ENCODE assay signal across 8 mouse cellular contexts in genomic region chr5:35105922-35106298, GRCm38 (mm10). TPM values are rescaled to one million over a fixed set of nuclear protein-coding genes. Genes with fewer than 3 reads are reported as not detected.
A peak's percentile ranks its signal among the peaks of the same experiment; 100 is the strongest.
DNase-seq lines count a peak whose midpoint lies in the region; ATAC-seq and TF ChIP-seq lines count a peak whose summit lies in the region.

No protein-coding gene starts in this region.

- peaks cover 16 to 27% of the 10 kb centered on the region in 2 experiments for H3K36me3 ChIP-seq in CH12.LX (replicated peaks in 1 of 2; ENCODE audit: control insufficient read depth in 1 of 2, insufficient read depth in 1 of 2, low read length in 1 of 2)
- H3K36me3 ChIP-seq in erythroblast, embryonic 14.5 days (ENCODE audit: control insufficient read depth), result peaks cover 29% of the 10 kb centered on the region
- H3K36me3 ChIP-seq in hindbrain, postnatal 0 days (ENCODE audit: insufficient read depth, low read length), result peaks cover 16% of the 10 kb centered on the region
- peaks cover 11% of the 10 kb centered on the region for H3K36me3 ChIP-seq in midbrain, embryonic 16.5 days (ENCODE audit: control insufficient read depth, insufficient read depth, low read length)

- no peak for TF ChIP-seq CTCF in CH12.LX (conservative IDR thresholded peaks at IDR 0.05 in 1 of 2, IDR thresholded peaks at IDR 0.05 in 1 of 2; ENCODE audit: low read depth in 2 of 2, low read length in 2 of 2)
- no peak; the same call in 1 of the 2 replicates for TF ChIP-seq CTCF in hindbrain, postnatal 0 days (IDR thresholded peaks at IDR 0.05; ENCODE audit: low read depth)

- H3K4me2 ChIP-seq in CH12.LX (ENCODE audit: insufficient read depth, low read depth, poor library complexity, severe bottlenecking), result peak overlapping the region; percentile 64
- peak overlapping the region; percentile 79 for H3K4me2 ChIP-seq in hindbrain, postnatal 0 days (ENCODE audit: low read depth, low read length)
- H3K4me2 ChIP-seq in midbrain, embryonic 16.5 days (ENCODE audit: low read length), result peak overlapping the region; percentile 85

- TF ChIP-seq RAD21 in CH12.LX (IDR thresholded peaks at IDR 0.05; ENCODE audit: low read depth, low read length), result no peak

- 4% methylated on average over 11 of the region's 11 CpGs for WGBS in hindbrain, postnatal 0 days
- WGBS in midbrain, embryonic 16.5 days, result 5% methylated on average over 11 of the region's 11 CpGs

- peaks cover 25% of the 10 kb centered on the region for H3K27me3 ChIP-seq in CH12.LX (replicated peaks)
- peaks cover 22% of the 10 kb centered on the region for H3K27me3 ChIP-seq in erythroblast, embryonic 14.5 days (ENCODE audit: control insufficient read depth)
- no peaks in the 10 kb centered on the region for H3K27me3 ChIP-seq in hindbrain, postnatal 0 days (ENCODE audit: insufficient read depth, low read length)
- H3K27me3 ChIP-seq in midbrain, embryonic 16.5 days (ENCODE audit: control insufficient read depth, insufficient read depth, low read depth, low read length), result no peaks in the 10 kb centered on the region

- intact Hi-C loops in gastrocnemius, postnatal 36 days (cut with DNase I), result no loop called here

- H3K4me3 ChIP-seq in CH12.LX (replicated peaks in 1 of 3; ENCODE audit: low read depth in 2 of 3, low read length in 2 of 3, poor library complexity in 1 of 3), result peak overlapping the region in 2 of 3 experiments; percentile 30 to 67
- H3K4me3 ChIP-seq in erythroblast, embryonic 14.5 days (replicated peaks), result peak overlapping the region; percentile 97
- peak overlapping the region; percentile 74 for H3K4me3 ChIP-seq in hindbrain, postnatal 0 days (ENCODE audit: low read length)
- peak overlapping the region; percentile 70 for H3K4me3 ChIP-seq in midbrain, embryonic 16.5 days (ENCODE audit: low read depth, low read length)

- H3K27ac ChIP-seq in CH12.LX (ENCODE audit: insufficient read depth, low read depth), result no peak overlapping the region
- H3K27ac ChIP-seq in hindbrain, postnatal 0 days, result peak overlapping the region; percentile 89
- peak overlapping the region; percentile 84 for H3K27ac ChIP-seq in midbrain, embryonic 16.5 days (ENCODE audit: low read length)

- H3K79me2 ChIP-seq in CH12.LX (replicated peaks; ENCODE audit: control insufficient read depth, extremely low read depth, insufficient read depth, poor library complexity, severe bottlenecking), result 0 out of 2 replicates have a peak, but pooled peaks cover 3% of the 10 kb centered on the region

- in situ Hi-C loops in CH12.LX (cut with MboI; ENCODE audit: low pct_ligation_motif_present, low pct_unique_long_range_greater_than_20kb, low sequenced_read_pairs), result no loop called here

- no peak overlapping the region for H3K9ac ChIP-seq in CH12.LX (ENCODE audit: insufficient read depth, low read depth)
- peak overlapping the region; percentile 83 for H3K9ac ChIP-seq in hindbrain, postnatal 0 days (replicated peaks; ENCODE audit: low read length)
- peak overlapping the region; percentile 91 for H3K9ac ChIP-seq in midbrain, embryonic 16.5 days (ENCODE audit: low read depth, low read length)

- no peak for ATAC-seq in hindbrain, postnatal 0 days
- peak; percentile 57; the same call in 1 of the 2 replicates for ATAC-seq in midbrain, embryonic 16.5 days
- ATAC-seq in granulocyte monocyte progenitor cell, adult 5-6 weeks (replicated peaks; ENCODE audit: poor library complexity, severe bottlenecking), result no peak

- peak; percentile 26 to 31 for DNase-seq in gastrocnemius, adult 8-10 months (ENCODE audit: low spot score in 2 of 2)
- no peak for DNase-seq in gastrocnemius, postnatal 36 days
- DNase-seq in CH12.LX (ENCODE audit: extremely low read depth), result no peak
- DNase-seq in hindbrain, postnatal 0 days (ENCODE audit: low spot score), result no peak
- DNase-seq in adrenal gland, postnatal 10 days, result no peak

- no peaks in the 10 kb centered on the region for H3K9me3 ChIP-seq in CH12.LX (replicated peaks; ENCODE audit: low read length)
- no peaks in the 10 kb centered on the region for H3K9me3 ChIP-seq in erythroblast, embryonic 14.5 days (ENCODE audit: control insufficient read depth, low read length)
- H3K9me3 ChIP-seq in hindbrain, postnatal 0 days (ENCODE audit: low read length), result no peaks in the 10 kb centered on the region
- H3K9me3 ChIP-seq in midbrain, embryonic 16.5 days (replicated peaks; ENCODE audit: control insufficient read depth, low read length, poor library complexity, severe bottlenecking), result no peaks in the 10 kb centered on the region

- TF ChIP-seq POLR2A in CH12.LX (IDR thresholded peaks at IDR 0.05; ENCODE audit: low read depth, low read length), result no peak

- dilution Hi-C loops in CH12.LX (cut with MboI; ENCODE audit: extremely low pct_ligation_motif_present, extremely low pct_unique_long_range_greater_than_20kb, low sequenced_read_pairs), result no loop called here

- H3K4me1 ChIP-seq in CH12.LX (ENCODE audit: control insufficient read depth in 1 of 2, insufficient read depth in 2 of 2), result peaks cover 18 to 30% of the 10 kb centered on the region in 2 experiments
- H3K4me1 ChIP-seq in erythroblast, embryonic 14.5 days (ENCODE audit: control insufficient read depth), result peaks cover 49% of the 10 kb centered on the region
- H3K4me1 ChIP-seq in hindbrain, postnatal 0 days (ENCODE audit: insufficient read depth, low read length), result peaks cover 19% of the 10 kb centered on the region
- H3K4me1 ChIP-seq in midbrain, embryonic 16.5 days (ENCODE audit: control insufficient read depth, insufficient read depth, low read length), result peaks cover 22% of the 10 kb centered on the region

- no peak for TF ChIP-seq EP300 in CH12.LX (IDR thresholded peaks at IDR 0.05; ENCODE audit: low read length)

TF ChIP-seq in CH12.LX, 34 proteins besides CTCF, POLR2A, EP300 and RAD21:
- no peak for TF ChIP-seq BHLHE40 (IDR thresholded peaks at IDR 0.05; ENCODE audit: low read depth, low read length)
- TF ChIP-seq MXI1 (IDR thresholded peaks at IDR 0.05; ENCODE audit: low read depth, low read length), result no peak
- no peak for TF ChIP-seq ETS1 (conservative IDR thresholded peaks at IDR 0.05; ENCODE audit: low read depth, low read length)
- no peak for TF ChIP-seq ZMIZ1 (IDR thresholded peaks at IDR 0.05; ENCODE audit: low read depth, low read length)
- TF ChIP-seq MYC (IDR thresholded peaks at IDR 0.05; ENCODE audit: low read depth, low read length), result no peak
- no peak for TF ChIP-seq ZKSCAN1 (IDR thresholded peaks at IDR 0.05; ENCODE audit: borderline replicate concordance, low read depth, low read length)
- no peak for TF ChIP-seq E2F4 (IDR thresholded peaks at IDR 0.05; ENCODE audit: insufficient replicate concordance, low read depth, low read length)
- TF ChIP-seq KAT2A (IDR thresholded peaks at IDR 0.05; ENCODE audit: insufficient replicate concordance, low read length), result no peak
- no peak for TF ChIP-seq ZC3H11A (IDR thresholded peaks at IDR 0.05; ENCODE audit: low read depth, low read length)
- no peak for TF ChIP-seq JUN (IDR thresholded peaks at IDR 0.05; ENCODE audit: insufficient read depth, low read depth, low read length)
- no peak for TF ChIP-seq JUND (conservative IDR thresholded peaks at IDR 0.05; ENCODE audit: low read depth, low read length)
- no peak for TF ChIP-seq CHD2 (IDR thresholded peaks at IDR 0.05; ENCODE audit: low read length)
- no peak for TF ChIP-seq CHD1 (IDR thresholded peaks at IDR 0.05; ENCODE audit: low read depth, low read length)
TF ChIP-seq in CH12.LX: peak in this region for 0.

RNA-seq across cellular contexts. Expression of gene Lrpap1, which starts 0.3 kb away (rescaled TPM):
- 10 to 100 TPM; 18.0 to 28.7 (median 22.3) TPM for total RNA-seq in gastrocnemius, adult 8-10 months (2022)
- total RNA-seq in gastrocnemius, postnatal 36 days (2021), result 10 to 100 TPM; 28.4 to 28.5 TPM
- total RNA-seq in CH12.LX (2012; rRNA removed) (39.6 and 44.5 TPM in 2 replicates), CH12.LX (2014; rRNA removed) (22.9 and 26.5 TPM in 2 replicates)
- 43.7 and 55.5 TPM in 2 replicates for polyA plus RNA-seq in CH12.LX (2012; ENCODE audit: insufficient read length, low read depth)
- polyA plus RNA-seq in erythroblast, embryonic 14.5 days (2012), result 1.3 and 2.8 TPM in 2 replicates
- total RNA-seq in hindbrain, postnatal 0 days (2014; rRNA removed), result 97.2 and 99.5 TPM in 2 replicates
- polyA plus RNA-seq in hindbrain, postnatal 0 days (2015; fragmentation: Nextera tagmentation; extraction: Ambion mirVana), result 200 and 205 TPM in 2 replicates
- 133 and 141 TPM in 2 replicates for polyA plus RNA-seq in midbrain, embryonic 16.5 days (2015; fragmentation: Nextera tagmentation; extraction: Ambion mirVana)
- total RNA-seq in granulocyte monocyte progenitor cell, adult 5-6 weeks (2014; fragmentation: Nextera tagmentation), result 38.0 and 71.5 TPM in 2 replicates
- total RNA-seq in granulocyte monocyte progenitor cell, adult 5-6 weeks (2017), result 65.8 and 70.9 TPM in 2 replicates
- total RNA-seq in adrenal gland, postnatal 10 days (2021), result 10 to 100 TPM; 71.6 to 86.0 TPM

RNA-seq across cellular contexts. Expression of gene Dok7, which starts 49.3 kb away (rescaled TPM):
- total RNA-seq in gastrocnemius, adult 8-10 months (2022), result 10 to 100 TPM; 15.8 to 22.5 (median 19.8) TPM
- total RNA-seq in gastrocnemius, postnatal 36 days (2021), result 10 to 100 TPM; 26.8 to 28.4 TPM
- total RNA-seq in CH12.LX (2012; rRNA removed), result 0.04 TPM in 1 of 2 replicates, not detected in the other
- total RNA-seq in CH12.LX (2014; rRNA removed), result not detected in 2 replicates
- polyA plus RNA-seq in CH12.LX (2012; ENCODE audit: insufficient read length, low read depth), result not detected in 2 replicates
- polyA plus RNA-seq in erythroblast, embryonic 14.5 days (2012), result not detected in 2 replicates
- 24.5 and 26.9 TPM in 2 replicates for total RNA-seq in hindbrain, postnatal 0 days (2014; rRNA removed)
- 10.9 and 11.6 TPM in 2 replicates for polyA plus RNA-seq in hindbrain, postnatal 0 days (2015; fragmentation: Nextera tagmentation; extraction: Ambion mirVana)
- polyA plus RNA-seq in midbrain, embryonic 16.5 days (2015; fragmentation: Nextera tagmentation; extraction: Ambion mirVana), result 8.2 and 10.4 TPM in 2 replicates
- not detected in 2 replicates for total RNA-seq in granulocyte monocyte progenitor cell, adult 5-6 weeks (2014; fragmentation: Nextera tagmentation)
- total RNA-seq in granulocyte monocyte progenitor cell, adult 5-6 weeks (2017), result not detected in 2 replicates
- 10 to 100 TPM in 1 of 2 experiments, 1 to 10 TPM in 1; 9.3 to 12.1 TPM for total RNA-seq in adrenal gland, postnatal 10 days (2021)

Comparison
In these comparisons a context has a peak if more than half of its experiments do, and no peak if none do; other contexts are left out.
1. DNase-seq: peak in gastrocnemius, adult 8-10 months (2 of 2); none in gastrocnemius, postnatal 36 days (0 of 2), CH12.LX (single experiment), hindbrain, postnatal 0 days (single experiment) and adrenal gland, postnatal 10 days (single experiment).
2. RNA of gene Dok7, which starts 49.3 kb away (total RNA-seq): 26.8 to 28.4 TPM in gastrocnemius, postnatal 36 days, 24.5 to 26.9 TPM in hindbrain, postnatal 0 days, 15.8 to 22.5 TPM in gastrocnemius, adult 8-10 months and 9.3 to 12.1 TPM in adrenal gland, postnatal 10 days; 0.04 TPM in CH12.LX and not detected in granulocyte monocyte progenitor cell, adult 5-6 weeks; every median in the first group is over 4 times any median in the second.
3. Peak in every context shown above with its lines, with median percentiles within 50 percentile points of each other: H3K4me2 ChIP-seq and H3K4me3 ChIP-seq.